Mouse (Mus musculus): Measurements from ENCODE around the gene Cd300lf.

Gene Cd300lf

GRCm38 (mm10) chr11:115160883-115161577, 27.2 kb upstream of the Cd300lf start:
- no peak for DNase-seq (ENCODE audit: extremely low read depth, low read depth)

GRCm38 (mm10) chr11:115160016-115160797, 26.4 kb upstream of the Cd300lf start:
- DNase-seq (ENCODE audit: extremely low read depth, low read depth): no peak

- no peak for DNase-seq (ENCODE audit: extremely low read depth, low read depth)
These were observed 24.3 kb upstream of the Cd300lf start for GRCm38 (mm10) chr11:115157933-115158719.

GRCm38 (mm10) chr11:115155053-115155634, 21.4 kb upstream of the Cd300lf start:
- DNase-seq (ENCODE audit: extremely low read depth, low read depth): no peak

GRCm38 (mm10) chr11:115153699-115154292, 20.0 kb upstream of the Cd300lf start:
- DNase-seq (ENCODE audit: extremely low read depth, low read depth): peak; percentile 86

GRCm38 (mm10) chr11:115153088-115153487, 19.3 kb upstream of the Cd300lf start:
- DNase-seq (ENCODE audit: extremely low read depth, low read depth): no peak

GRCm38 (mm10) chr11:115151755-115152429, 18.1 kb upstream of the Cd300lf start:
- DNase-seq (ENCODE audit: extremely low read depth, low read depth): peak; percentile 73

- DNase-seq (ENCODE audit: extremely low read depth, low read depth): no peak
These were observed 17.0 kb upstream of the Cd300lf start for GRCm38 (mm10) chr11:115150741-115151254.

GRCm38 (mm10) chr11:115147813-115148212, 14.0 kb upstream of the Cd300lf start:
- no peak for DNase-seq (ENCODE audit: extremely low read depth, low read depth)

GRCm38 (mm10) chr11:115141970-115142369, 8.2 kb upstream of the Cd300lf start:
- DNase-seq (ENCODE audit: extremely low read depth, low read depth): no peak

- DNase-seq (ENCODE audit: extremely low read depth, low read depth): no peak
These were observed 4.9 kb upstream of the Cd300lf start for GRCm38 (mm10) chr11:115138597-115139262.

GRCm38 (mm10) chr11:115131768-115132381, 1.9 kb downstream of the Cd300lf start:
- DNase-seq (ENCODE audit: extremely low read depth, low read depth): no peak

- DNase-seq (ENCODE audit: extremely low read depth, low read depth): no peak
These were observed 4.2 kb downstream of the Cd300lf start for GRCm38 (mm10) chr11:115129508-115130126.

- no peak for DNase-seq (ENCODE audit: extremely low read depth, low read depth)
These were observed 5.3 kb downstream of the Cd300lf start for GRCm38 (mm10) chr11:115128483-115128882.

GRCm38 (mm10) chr11:115119409-115119808, 14.4 kb downstream of the Cd300lf start:
- DNase-seq (ENCODE audit: extremely low read depth, low read depth): no peak

- no peak for DNase-seq (ENCODE audit: extremely low read depth, low read depth)
These were observed 21.6 kb downstream of the Cd300lf start for GRCm38 (mm10) chr11:115112196-115112595.

- DNase-seq (ENCODE audit: extremely low read depth, low read depth): no peak
These were observed 23.5 kb downstream of the Cd300lf start for GRCm38 (mm10) chr11:115110271-115110670.

GRCm38 (mm10) chr11:115108176-115108575, 25.6 kb downstream of the Cd300lf start:
- DNase-seq (ENCODE audit: extremely low read depth, low read depth): no peak

- DNase-seq (ENCODE audit: extremely low read depth, low read depth): no peak
These were observed 26.3 kb downstream of the Cd300lf start for GRCm38 (mm10) chr11:115107403-115107916.

Data from MEL-GATA-1-ER (cell line).